Mouse (Mus musculus): ENCODE measurements around the gene Fbxl2. TPM values are rescaled to one million over a fixed set of nuclear protein-coding genes. Genes with fewer than 3 reads are reported as not detected.

Fbxl2 gene
- polyA plus RNA-seq, 1 experiment = 9.7 TPM

DNA sequence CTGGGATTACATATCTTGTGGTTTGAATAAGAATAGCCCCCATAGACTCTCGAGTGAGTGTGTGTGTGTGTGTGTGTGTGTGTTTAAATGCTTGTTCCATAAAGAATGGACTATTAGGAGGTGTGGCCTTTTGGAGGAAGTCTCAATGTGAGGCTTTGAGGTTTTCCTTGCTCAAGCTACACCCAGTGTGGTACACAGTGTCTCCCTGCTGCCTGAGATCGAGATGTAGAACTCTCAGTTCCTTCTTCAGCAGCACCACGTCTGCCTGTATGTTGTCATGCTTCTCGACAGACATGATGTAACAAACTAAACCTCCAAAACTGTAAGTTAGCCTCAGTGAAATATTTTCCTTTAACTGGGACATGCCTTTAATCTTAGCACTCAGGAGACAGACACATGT, 117.4 kb downstream of the Fbxl2 start:
- Histone ChIP-seq H3K79me3 (ENCODE audit: low read depth) (peaks cover 18% of the 10 kb centered on the region), H3K27me3 (ENCODE audit: control insufficient read depth, insufficient read depth, insufficient read length) (no peaks in the 10 kb centered on the region), H3K36me3 (ENCODE audit: control insufficient read depth, insufficient read depth) (no peaks in the 10 kb centered on the region), H3ac (ENCODE audit: control insufficient read depth, insufficient read length, low read depth) (no peak overlapping the region), H3K4me3 (ENCODE audit: insufficient read depth, poor library complexity, severe bottlenecking) (no peak overlapping the region), H3K79me2 (ENCODE audit: control insufficient read depth, insufficient read depth) (peaks cover 24% of the 10 kb centered on the region)
- no peak for TF ChIP-seq MYOD1 (IDR thresholded peaks at IDR 0.05; ENCODE audit: control insufficient read depth, insufficient read length, low read depth)
- no peak for TF ChIP-seq MYOG (IDR thresholded peaks at IDR 0.05; ENCODE audit: control insufficient read depth, extremely low read depth, insufficient read length)
- no peak for TF ChIP-seq CEBPB (IDR thresholded peaks at IDR 0.05; ENCODE audit: low read depth)
- no peak for TF ChIP-seq FOSL1 (IDR thresholded peaks at IDR 0.05; ENCODE audit: insufficient read depth, low read length, poor library complexity, severe bottlenecking)
- no peak for TF ChIP-seq USF1 (IDR thresholded peaks at IDR 0.05; ENCODE audit: low read depth)
- TF ChIP-seq CTCF (IDR thresholded peaks at IDR 0.05; ENCODE audit: control insufficient read depth, insufficient read depth, insufficient read length) = no peak
- TF ChIP-seq MAX (IDR thresholded peaks at IDR 0.05) = no peak

GRCm38 (mm10) chr9:113924883-113925282, 121.1 kb downstream of the Fbxl2 start:
- TF ChIP-seq CTCF (IDR thresholded peaks at IDR 0.05; ENCODE audit: control insufficient read depth, insufficient read depth, insufficient read length) (no peak), USF1 (IDR thresholded peaks at IDR 0.05; ENCODE audit: low read depth) (no peak), FOSL1 (IDR thresholded peaks at IDR 0.05; ENCODE audit: insufficient read depth, low read length, poor library complexity, severe bottlenecking) (no peak), MAX (IDR thresholded peaks at IDR 0.05) (no peak), MYOD1 (IDR thresholded peaks at IDR 0.05; ENCODE audit: control insufficient read depth, insufficient read length, low read depth) (no peak), MYOG (IDR thresholded peaks at IDR 0.05; ENCODE audit: control insufficient read depth, extremely low read depth, insufficient read length) (no peak), CEBPB (IDR thresholded peaks at IDR 0.05; ENCODE audit: low read depth) (no peak)
- Histone ChIP-seq H3ac (ENCODE audit: control insufficient read depth, insufficient read length, low read depth) (no peak overlapping the region), H3K79me3 (ENCODE audit: low read depth) (no peaks in the 10 kb centered on the region), H3K79me2 (ENCODE audit: control insufficient read depth, insufficient read depth) (no peaks in the 10 kb centered on the region), H3K36me3 (ENCODE audit: control insufficient read depth, insufficient read depth) (no peaks in the 10 kb centered on the region), H3K27me3 (ENCODE audit: control insufficient read depth, insufficient read depth, insufficient read length) (no peaks in the 10 kb centered on the region), H3K4me3 (ENCODE audit: insufficient read depth, poor library complexity, severe bottlenecking) (no peak overlapping the region)

DNA sequence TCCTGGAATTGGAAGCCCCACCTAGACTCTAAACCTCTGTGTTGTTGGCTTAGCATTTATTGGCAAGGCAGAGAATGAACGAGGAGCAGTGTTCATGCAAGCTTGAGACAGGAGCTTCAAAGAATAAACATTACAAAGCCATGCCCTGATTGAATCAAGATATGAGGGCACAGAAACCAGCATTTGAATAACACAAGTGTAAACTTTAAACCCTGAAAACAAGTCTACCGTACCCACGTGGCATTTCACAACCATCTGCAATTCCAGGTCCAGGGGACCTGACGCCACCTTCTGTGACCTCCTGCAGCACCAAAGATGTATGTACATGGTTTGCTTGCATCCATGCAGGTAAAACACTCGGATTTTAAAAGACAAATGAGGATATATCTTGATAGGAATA, 123.3 kb downstream of the Fbxl2 start:
- no peaks in the 10 kb centered on the region for H3K79me2 ChIP-seq (ENCODE audit: control insufficient read depth, insufficient read depth)
- no peaks in the 10 kb centered on the region for H3K79me3 ChIP-seq (ENCODE audit: low read depth)
- H3K36me3 ChIP-seq (ENCODE audit: control insufficient read depth, insufficient read depth) = no peaks in the 10 kb centered on the region
- TF ChIP-seq FOSL1 (IDR thresholded peaks at IDR 0.05; ENCODE audit: insufficient read depth, low read length, poor library complexity, severe bottlenecking) = no peak
- no peak for TF ChIP-seq CEBPB (IDR thresholded peaks at IDR 0.05; ENCODE audit: low read depth)
- no peak for TF ChIP-seq USF1 (IDR thresholded peaks at IDR 0.05; ENCODE audit: low read depth)
- no peak for TF ChIP-seq MYOG (IDR thresholded peaks at IDR 0.05; ENCODE audit: control insufficient read depth, extremely low read depth, insufficient read length)
- no peak for TF ChIP-seq CTCF (IDR thresholded peaks at IDR 0.05; ENCODE audit: control insufficient read depth, insufficient read depth, insufficient read length)
- TF ChIP-seq MAX (IDR thresholded peaks at IDR 0.05) = no peak
- TF ChIP-seq MYOD1 (IDR thresholded peaks at IDR 0.05; ENCODE audit: control insufficient read depth, insufficient read length, low read depth) = no peak
- H3ac ChIP-seq (ENCODE audit: control insufficient read depth, insufficient read length, low read depth) = no peak overlapping the region
- H3K27me3 ChIP-seq (ENCODE audit: control insufficient read depth, insufficient read depth, insufficient read length) = no peaks in the 10 kb centered on the region
- no peak overlapping the region for H3K4me3 ChIP-seq (ENCODE audit: insufficient read depth, poor library complexity, severe bottlenecking)

DNA sequence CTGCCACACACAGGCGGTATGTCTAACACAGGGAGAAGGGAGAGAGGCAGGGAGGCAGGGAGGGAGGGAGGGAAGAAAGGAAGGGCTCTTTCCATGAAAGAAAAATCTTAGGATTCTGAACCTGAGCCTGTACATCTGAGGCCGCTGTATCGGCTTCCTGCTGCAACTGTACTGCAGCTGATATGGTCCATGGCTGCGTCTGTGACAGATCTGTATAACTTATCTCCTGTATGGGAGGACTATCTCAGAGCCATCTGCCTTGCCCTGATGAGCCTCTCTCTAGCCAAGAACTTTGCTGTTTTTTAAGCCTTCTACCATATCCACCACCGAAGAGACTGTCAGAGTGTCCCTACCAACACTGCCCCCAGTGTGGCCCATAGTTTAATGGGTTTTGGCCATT, 130.2 kb downstream of the Fbxl2 start:
- Histone ChIP-seq H3K36me3 (ENCODE audit: control insufficient read depth, insufficient read depth) (no peaks in the 10 kb centered on the region), H3K79me2 (ENCODE audit: control insufficient read depth, insufficient read depth) (no peaks in the 10 kb centered on the region), H3K79me3 (ENCODE audit: low read depth) (no peaks in the 10 kb centered on the region), H3K27me3 (ENCODE audit: control insufficient read depth, insufficient read depth, insufficient read length) (no peaks in the 10 kb centered on the region), H3ac (ENCODE audit: control insufficient read depth, insufficient read length, low read depth) (no peak overlapping the region), H3K4me3 (ENCODE audit: insufficient read depth, poor library complexity, severe bottlenecking) (no peak overlapping the region)
- TF ChIP-seq CTCF (IDR thresholded peaks at IDR 0.05; ENCODE audit: control insufficient read depth, insufficient read depth, insufficient read length) (no peak), MAX (IDR thresholded peaks at IDR 0.05) (no peak), CEBPB (IDR thresholded peaks at IDR 0.05; ENCODE audit: low read depth) (no peak), MYOD1 (IDR thresholded peaks at IDR 0.05; ENCODE audit: control insufficient read depth, insufficient read length, low read depth) (no peak), MYOG (IDR thresholded peaks at IDR 0.05; ENCODE audit: control insufficient read depth, extremely low read depth, insufficient read length) (no peak), USF1 (IDR thresholded peaks at IDR 0.05; ENCODE audit: low read depth) (no peak), FOSL1 (IDR thresholded peaks at IDR 0.05; ENCODE audit: insufficient read depth, low read length, poor library complexity, severe bottlenecking) (no peak)

Other genes with a start within 250 kb of the Fbxl2 start
- gene Ubp1, start 115.3 kb downstream of the Fbxl2 start, polyA plus RNA-seq (2012; fragmentation: generic; extraction: Trizol) = 23.7 TPM
- gene Susd5, start 10.9 kb upstream of the Fbxl2 start, polyA plus RNA-seq (2012; fragmentation: generic; extraction: Trizol) = 0.50 TPM

All from C2C12 (cell line).